Mouse (Mus musculus) kidney, postnatal 10 days (tissue): ENCODE results near the gene Rab42.
"Not testable (repeated sequence)": the region's sequence is repeated elsewhere in the genome, so short reads cannot be mapped to it uniquely, and the experiment has no call there.

Experiments used
- DNase-seq: peaks from one replicate; pipeline ENCODE4 v3.0.0; 2021; ENCODE audit warnings: mixed read lengths

Rab42 gene

DNA sequence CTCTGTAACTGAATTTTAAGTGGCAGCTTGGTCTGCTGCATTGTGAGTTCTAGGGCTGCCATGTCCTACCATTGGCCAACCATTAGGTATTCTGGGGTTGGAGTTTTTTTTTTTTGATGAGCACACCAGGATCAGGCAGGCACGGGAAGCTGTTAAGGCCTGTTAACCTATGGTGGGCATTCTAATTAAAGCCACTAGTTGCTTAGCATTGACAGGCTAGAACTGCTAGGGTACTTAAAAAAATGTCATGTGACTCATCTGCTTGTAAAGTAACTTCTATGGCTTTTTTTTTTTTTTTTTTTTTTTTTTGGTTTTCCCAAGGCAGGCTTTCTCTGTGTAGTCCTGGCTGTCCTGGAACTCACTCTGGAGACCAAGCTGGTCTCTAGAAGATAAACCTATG lies 8.0 kb upstream of the Rab42 start:
- DNase-seq, result no peak

DNA sequence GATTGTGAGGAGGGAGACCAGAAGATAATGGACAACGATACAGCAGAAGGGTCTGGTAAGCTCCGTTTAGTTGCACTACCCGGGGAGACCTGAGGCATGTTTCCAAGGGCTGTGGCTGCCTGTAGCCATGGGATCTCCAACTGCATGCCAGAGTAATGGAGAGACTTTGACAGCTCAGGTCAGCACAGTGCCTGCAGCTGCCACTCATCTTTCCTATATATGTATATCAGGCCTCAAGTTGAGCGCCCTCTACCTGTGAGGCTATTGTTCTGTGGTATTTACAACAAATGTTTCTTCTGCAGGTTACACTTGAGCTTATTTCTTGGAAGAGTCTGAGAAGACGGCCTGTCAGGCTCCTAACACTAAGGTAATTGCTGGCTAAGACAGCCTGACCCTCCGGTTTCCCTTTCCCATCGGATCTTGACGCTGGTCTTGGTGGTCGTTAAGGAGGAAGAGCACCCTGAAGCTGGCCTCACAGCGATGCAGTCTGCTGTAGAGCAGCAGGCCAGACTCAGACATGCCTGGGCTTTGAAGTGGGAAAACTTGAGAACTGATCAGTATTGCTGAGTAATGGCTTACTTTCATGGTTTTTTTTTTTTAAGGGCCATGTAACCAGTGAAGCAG lies 6.8 kb upstream of the Rab42 start:
- peak; percentile 64 for DNase-seq

DNA sequence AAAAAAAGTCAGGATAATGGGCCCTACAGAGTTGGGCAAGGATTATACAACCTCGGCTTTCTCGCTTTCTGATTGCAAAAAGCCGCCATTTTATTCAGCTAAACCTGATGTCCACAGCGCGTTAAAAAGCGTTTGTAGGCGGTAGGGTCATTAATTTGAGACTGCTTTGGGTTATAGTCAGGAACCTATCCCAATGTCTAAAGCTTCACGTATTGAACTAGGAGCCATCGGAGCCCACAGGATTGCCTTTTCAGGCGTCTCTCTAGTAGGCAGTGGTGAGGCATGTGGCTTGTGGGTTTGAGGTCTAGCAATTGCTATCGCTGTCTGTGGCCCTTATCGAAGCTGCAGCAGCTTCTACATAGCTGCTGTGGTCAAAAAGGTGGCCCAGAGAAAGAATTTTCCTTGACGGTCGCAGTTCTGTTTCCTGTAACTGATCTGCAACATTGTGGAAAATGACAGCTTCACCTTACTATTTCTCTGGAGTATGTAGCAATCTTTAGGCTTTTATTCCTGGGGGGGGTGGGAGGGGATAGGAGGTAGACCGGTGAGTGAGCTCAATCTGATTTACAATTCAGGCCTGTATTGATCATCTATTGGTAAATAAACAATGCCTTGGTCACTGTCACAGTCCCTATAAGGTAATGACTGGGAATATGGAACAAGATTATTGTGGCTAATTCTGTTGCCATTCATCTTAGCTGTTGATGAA lies 6.1 kb upstream of the Rab42 start:
- no peak for DNase-seq

DNA sequence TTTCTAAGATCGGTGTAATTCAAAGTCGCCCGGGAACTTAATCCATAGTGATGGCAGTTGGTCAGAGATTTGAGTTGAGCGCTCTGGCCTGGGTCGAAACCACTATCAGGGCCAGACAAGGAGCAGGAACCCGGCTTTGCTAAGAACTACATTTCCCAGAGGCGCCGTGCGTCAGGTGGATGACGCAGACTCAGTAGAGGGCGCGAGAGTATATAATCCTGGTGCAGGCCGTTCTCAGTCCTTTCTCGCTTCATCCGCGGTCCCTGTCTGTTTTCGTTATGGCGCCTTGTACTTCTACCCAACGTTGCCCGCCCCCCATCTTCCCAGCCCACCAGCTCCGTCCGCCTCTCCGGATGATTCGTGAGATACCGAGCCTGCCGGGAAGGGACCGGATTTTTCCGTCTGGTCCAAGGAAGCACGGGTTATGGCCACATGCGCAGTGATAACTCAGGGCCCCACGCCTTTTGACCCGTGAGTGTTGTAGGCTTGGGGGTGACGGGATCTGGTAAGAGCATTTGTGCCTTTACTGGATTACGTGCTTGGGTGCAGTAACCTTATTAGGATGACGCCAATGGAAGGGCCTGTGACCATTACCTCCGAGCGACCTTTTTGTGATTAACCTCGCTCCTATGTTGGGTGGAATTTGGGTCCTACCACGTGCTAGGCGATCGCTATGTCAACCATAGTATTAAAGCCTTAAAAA lies 5.4 kb upstream of the Rab42 start:
- DNase-seq, result peak; percentile 93

DNA sequence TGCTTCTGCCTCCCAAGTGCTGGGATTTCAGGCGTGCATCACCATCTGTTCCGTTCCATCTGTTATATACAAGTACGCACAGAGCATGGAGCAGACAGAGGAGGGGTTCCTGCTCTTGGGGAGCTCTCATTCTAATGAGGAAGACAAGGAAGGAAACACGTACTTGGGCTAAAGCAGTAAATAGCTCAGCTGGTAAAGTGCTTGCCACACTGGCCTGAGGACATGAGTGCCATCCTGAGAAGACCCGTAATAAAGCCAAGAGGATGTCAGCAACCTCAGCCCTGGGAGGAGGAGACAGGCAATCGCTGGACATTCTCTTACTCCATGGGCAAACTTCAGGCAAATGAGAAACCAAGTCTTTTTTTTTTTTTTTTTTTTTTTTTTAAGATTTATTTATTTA lies 2.8 kb upstream of the Rab42 start:
- DNase-seq, result no peak

DNA sequence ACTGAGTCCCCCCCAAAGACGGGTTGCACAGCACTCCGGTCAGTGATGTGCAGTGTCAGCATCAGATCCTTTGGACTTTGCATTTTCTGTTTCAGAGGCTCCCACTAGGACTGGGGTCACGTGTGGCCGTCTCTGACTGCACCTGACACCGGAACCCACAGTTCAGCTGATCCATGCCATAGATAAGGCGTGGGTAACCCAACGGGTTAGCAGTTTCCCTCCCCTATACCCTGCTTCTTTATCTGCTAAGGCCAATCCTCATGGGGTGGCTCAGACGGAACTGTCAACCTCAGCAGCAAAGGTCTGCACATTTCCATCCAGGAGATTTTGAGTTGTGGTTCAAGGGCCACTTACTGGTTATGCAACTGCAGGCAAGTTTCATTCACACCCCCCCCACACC lies 2.1 kb upstream of the Rab42 start:
- DNase-seq, result peak; percentile 46

DNA sequence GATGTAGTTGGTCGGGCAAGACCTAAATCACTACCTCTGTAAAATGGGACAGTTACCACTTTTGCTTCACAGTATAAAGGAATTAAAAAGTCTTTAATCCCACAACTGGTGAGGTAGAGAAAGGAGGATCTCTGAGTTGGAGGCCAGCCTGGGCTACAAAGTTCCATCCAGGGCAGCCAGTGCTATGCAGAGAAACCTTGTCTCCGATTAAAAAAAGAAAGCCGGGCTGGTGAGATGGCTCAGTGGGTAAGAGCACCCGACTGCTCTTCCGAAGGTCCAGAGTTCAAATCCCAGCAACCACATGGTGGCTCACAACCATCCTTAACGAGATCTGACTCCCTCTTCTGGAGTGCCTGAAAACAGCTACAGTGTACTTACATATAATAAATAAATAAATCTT lies 299 bp upstream of the Rab42 start:
- DNase-seq, result not testable (repeated sequence)

DNA sequence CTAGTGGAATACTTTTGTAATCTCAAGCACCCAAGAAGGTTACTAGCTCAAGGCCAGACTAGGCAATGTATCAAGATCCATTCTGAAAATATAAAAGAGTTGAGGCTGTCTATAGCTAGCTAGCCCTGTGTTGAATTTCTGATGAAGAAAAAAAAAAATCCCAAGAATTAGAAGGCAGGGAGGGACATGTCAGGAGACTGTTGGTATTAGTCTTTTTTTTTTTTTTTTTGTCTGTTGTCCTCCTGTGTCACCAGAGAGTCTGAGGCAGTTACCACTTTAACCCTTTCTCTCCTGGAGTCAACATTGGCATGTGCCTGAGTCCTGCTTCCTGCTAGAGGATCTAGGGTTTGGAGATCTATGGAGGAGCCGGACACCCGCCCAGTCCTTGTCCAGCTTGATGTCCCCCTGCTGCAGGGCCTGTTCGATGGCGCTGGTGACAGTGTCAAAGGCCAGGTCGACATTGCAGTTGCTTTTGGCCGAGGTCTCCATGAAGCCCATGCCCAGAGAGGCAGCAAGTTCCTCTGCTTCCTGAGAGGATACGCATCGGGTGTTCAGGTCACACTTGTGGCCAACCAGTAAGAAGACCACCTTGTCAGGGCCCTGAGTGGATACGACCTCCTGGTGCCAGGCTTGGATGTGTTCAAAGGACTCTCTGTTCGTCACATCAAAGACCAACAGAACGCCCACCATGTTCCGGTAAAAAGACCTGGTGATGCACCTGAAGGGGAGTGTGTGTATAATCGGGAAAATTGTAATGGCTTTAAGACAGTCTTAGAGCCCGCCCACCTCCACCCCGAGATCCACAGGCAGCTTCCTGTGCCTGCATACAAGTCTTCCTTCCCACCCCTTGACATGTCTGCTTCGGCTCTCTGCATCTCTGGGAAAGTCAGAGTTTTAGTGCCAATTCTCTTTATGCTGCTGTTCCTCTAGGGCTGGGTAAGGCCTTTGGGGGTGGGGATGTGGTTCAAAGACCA lies 933 bp downstream of the Rab42 start:
- no peak for DNase-seq

DNA sequence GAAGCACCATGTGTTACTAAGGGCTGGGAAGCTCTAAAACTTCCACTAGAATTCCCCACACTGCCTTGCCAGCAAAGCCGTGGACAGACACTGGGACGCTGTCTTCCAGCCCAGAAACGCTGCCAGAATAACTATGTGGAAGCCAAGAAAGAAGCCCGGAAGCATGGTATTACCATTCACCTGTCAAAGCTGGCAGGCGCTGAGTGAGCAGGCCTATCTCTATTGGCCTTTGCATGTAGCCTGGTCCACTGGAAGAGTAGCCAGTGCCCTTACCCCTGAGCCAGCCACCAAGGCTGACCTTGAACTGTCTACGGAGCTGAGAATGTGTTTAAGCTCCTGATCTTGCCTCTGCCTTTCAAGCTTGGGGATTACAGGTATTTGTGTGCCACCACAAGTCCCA lies 1.7 kb downstream of the Rab42 start:
- no peak for DNase-seq

DNA sequence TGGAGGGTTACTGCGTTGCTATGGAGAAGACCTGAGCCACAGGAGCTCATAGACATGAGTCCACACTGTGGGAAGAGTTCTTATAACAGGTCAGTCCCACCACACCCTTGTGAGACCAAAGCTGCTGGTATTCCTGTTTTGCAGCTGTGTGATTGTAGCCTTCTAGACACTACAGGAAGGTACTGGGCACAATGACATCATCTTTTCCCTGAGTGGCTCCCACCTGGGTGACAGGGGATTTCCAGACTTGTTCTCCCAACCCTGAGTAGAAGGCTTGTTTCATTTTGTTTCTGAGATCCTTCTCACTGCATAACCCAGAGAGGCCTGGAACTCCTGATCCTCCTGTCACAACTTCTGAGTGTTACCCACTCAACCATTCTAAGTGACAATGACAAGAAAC lies 3.3 kb downstream of the Rab42 start:
- DNase-seq, result no peak

DNA sequence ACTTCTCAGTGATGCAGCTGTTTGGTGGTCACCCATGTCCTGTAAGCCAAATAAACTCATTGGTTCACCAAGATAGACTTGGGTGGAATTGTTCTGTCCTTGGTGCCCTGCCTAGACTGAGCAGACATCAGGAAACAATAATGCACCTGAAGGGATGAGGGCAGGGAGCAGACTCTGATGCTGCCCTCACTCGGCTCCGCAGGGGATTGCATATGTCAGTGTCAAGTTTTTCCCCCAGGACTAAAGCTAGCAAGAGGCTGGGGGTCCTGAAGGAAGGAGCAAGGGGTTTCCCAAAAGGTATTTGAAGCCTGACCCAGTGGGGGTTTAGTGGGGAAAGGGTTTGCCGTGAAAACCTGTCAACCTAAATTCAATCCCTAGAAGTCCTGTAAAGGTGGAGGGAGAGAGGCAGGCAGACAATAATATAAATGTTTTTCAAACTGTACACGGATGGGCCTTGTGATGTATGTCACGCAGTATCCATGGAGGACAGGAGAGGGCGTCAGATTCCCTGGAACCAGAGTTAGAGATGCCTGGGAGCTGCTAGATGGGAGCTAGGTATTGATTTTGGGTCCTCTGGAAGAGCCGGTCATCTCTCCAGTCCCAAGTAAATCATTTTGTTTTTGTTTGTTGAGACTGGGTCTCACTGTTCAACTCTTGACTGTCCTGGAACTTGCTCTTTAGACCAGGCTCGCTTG lies 7.3 kb downstream of the Rab42 start:
- no peak for DNase-seq

DNA sequence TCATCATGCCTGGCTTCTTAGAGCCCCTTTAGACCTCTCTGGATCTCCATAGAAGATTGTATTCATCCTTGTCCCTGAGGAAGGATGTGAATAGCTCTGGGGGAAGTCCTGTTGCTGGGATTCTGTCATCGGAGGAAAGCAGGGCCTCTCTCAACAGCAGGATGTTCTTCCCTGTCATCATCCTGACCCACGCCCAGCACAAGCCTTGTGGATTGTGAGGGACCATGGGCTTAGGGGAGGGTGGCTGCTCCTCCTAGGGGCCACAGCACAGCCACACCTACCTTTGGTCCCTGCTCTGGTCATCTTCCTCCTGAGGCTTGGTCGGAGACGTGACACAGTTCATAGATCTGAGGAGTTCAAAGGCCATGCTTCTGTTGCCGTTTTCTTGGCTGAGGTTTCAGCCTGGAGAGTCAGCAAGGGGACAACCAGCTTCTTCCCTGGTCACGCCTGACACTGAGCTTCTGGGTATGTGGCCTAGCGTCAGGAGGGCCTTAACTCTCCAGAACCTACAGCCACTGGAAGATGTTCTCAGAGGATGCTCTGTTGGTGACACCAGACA lies 9.4 kb downstream of the Rab42 start:
- peak; percentile 31 for DNase-seq

DNA sequence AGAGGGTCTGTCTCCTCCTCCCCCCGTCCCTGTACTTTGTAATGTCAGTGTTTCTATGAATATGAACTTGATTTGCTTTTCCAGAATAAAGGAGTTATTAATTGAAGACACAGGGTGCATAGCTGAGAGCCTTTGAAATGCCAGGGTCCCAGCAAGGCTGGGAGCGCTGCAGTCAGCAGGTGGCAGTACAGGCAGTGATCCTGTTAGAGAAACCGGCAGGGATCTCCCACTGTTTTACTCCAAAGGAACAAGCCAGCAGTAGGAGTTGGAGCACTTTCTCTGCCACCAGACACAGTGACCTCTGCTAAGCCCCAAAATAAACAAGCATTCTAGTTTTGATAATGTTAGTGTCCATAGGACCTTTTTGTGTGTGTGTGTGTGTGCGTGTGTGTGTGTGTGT lies 10.2 kb downstream of the Rab42 start:
- peak; percentile 84 for DNase-seq

DNA sequence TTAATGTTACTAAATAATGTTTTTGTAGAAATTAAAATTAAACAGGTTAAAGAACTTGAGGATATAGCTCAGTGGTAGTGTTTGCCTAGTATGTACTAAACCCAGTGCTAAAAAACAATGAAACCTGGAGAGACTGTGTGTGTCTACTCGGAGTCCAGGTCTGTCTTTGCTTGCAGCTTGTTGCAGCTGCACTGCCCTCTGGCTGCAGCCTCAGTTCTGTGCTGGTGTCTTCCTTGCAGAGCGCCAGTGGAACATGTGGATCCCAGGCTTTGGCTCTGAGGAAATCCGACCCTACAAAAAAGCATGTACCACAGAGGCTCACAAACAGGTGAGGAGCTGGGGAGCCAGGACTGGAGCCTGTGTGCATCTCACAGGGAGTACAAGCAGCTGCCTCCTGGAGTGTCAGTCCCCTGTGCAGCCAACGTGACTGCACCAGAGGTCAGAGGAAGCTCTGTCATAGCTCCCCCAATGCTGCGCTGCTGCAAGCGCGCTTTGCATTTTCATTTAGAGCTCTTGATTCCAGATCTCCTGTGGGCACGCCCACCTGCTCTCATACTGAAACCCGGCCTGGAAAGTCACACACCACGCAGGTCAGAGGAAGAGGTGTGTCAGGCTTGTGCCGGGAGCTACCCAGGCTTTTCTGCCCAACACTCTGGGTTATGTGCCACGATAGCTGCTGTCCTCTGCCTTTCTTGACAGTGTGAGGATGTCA lies 11.4 kb downstream of the Rab42 start:
- DNase-seq, result no peak

DNA sequence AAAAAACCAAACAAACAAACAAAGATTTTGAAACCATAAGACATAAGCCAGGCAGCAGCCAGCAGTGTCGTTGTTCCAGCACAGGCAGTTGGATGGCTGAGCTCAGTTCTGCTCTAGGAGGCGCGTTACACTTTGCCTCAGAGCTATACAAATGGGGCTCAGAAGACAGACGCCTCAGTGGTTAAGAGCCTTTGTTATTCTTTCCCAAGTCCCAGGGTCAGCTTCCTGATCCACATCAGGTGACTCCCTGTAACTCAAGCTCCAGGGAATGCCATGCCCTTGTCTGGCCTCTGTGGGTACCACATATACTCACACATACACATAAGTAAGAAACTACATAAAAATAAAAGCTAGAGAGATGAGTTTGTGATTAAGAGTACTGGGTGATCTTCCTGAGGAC lies 12.1 kb downstream of the Rab42 start:
- no peak for DNase-seq

DNA sequence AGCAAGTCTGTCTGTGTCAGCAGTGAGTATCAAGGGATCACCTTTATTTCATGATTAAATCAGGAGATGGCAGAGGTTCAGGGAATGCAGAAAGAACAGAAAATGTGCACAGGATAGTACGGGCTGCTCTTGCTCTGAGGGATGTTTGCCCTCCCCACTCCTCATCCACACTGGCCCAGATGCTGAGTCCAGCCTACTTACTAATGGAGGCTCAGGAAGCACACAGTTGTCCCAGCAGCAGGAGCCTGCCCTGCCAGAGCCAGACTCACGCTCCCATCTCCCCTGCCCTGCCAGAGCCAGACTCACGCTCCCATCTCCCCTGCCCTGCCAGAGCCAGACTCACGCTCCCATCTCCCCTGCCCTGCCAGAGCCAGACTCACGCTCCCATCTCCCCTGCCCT lies 14.3 kb downstream of the Rab42 start:
- not testable (repeated sequence) for DNase-seq

DNA sequence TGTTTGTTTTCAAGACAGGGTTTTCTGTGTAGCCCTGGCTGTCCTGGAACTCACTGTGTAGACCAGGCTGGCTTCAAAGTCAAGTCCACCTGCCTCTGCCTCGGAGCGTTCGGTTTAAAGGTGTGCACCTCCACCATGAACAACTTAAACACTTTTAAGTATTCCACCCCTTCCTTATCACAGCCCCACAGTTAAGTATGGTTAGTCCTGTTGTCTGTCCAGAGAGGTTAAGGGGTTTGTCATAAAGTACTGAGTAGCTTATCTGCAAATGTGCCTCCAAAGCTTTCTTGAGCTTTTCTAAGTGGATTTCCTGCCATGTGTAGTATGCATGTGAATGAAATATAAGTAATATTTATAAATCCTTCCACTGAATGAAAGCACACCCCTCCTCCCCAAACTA lies 27.2 kb downstream of the Rab42 start:
- DNase-seq, result no peak

DNA sequence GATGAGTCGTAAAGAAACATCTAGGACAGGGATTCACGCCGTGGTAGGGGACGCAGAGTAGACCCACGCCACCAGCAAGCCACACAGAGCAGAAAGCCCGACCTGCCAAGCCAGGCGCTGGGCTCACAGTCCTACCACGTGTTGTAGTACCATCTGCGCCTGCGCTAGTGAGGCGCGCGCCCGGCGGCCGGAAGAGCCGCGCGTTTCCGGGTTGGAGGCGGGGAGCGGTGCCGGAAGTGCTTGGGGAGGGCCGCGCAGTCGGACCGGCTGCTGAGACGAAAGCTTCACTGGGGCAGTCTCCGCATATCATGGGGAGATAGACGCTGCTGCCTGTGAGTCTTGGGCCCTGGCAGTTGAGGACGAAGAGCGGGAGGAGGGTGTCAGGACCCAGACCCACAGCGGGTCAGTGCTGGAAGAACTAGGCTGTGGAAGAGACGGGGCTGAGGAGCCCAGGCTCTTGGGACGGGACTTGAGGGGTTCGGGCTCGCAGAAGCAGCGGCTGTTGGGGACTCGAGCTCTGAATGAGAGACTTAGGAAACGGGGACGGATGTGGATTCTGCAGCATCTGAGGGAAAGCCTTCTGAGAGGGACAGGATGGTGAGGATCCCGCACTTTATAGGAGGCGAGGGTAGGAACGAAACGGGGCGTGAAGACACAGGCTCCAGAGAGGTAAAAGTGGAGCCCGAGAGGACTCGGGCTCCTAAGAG lies 28.9 kb downstream of the Rab42 start, which contains the start of gene Taf12:
Gene Taf12, plus strand, starts transcription at position 220 of the 707 bp plus-strand sequence.
- peak; percentile 95 for DNase-seq

DNA sequence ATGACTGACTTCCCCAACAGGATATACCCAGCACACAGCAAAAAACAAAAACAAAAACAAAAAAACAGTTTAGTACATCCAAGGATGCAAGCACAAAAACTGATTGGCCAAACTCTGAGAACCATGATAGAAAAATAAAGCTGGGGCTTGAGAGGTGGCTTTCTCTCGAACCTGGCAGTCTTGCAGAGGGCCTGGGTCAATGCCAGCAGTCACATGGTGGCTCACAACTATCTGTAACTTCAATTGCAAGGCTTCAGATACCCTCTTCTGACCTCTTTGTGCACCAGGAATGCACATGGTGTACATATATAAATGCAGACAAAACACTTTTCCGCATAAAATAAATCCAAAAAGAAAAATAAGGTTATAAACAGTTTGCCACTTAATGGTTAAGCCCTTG lies 30.0 kb downstream of the Rab42 start:
- DNase-seq, result peak; percentile 53

DNA sequence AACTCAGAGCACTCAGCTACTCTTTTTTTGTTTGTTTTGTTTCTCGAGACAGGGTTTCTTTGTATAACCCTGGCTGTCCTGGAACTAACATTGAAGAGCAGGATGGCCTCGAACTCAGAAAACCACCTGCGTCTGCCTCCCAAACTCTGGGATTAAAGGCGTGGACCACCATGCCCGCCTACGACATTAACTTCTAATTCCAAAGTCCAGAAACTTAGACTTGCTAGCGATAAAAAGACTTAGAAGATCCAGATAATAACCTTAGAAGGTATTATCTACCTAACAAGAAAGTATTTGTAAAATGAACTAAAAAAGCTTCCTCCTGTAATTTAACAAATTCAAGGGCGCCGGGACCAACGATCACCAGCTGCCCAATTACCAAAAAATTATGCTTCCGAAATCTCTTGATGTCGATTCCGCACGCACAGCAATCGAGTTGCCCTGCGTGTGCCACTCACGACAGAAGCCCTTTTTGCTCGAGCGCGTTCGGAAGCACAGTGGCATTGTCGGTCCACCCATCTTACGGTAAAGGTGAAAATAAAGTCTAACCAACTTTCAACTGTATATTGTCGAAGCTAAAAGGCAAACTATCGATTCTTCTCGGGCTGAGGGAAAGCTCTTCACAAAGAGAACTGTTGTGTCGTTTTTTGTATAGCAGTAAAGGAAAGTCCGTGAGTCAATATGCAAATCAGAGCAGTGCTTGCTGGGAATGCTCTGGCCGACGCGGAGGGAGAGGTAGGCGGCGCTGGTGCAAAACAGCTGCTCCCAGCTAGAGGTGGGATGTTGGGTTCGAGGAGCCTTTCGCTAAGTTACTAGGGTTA lies 33.2 kb downstream of the Rab42 start:
- peak; percentile 90 for DNase-seq
